Mouse (Mus musculus) MEL (cell line): ENCODE measurements at regions not wholly inside any gene's neighbourhood (a gene's known extent, or its start where the extent isn't known, plus 50 kb on each side); places are given as distances from the start of the nearest gene placed in this dataset.

ENCODE experiments used
- DNase-seq: peaks from one replicate; pipeline ENCODE4 v3.0.0; 2011; ENCODE audit warnings: low read depth, low spot score
- H3K27ac ChIP-seq: 2 replicates; pipeline ENCODE4 v1.5.1; 2012; ENCODE audit warnings: low read depth, mild to moderate bottlenecking, control low read depth, low read length, moderate library complexity; ENCODE audit not compliant: control insufficient read depth
- H3K27me3 ChIP-seq, 2 experiments: fragments of 150-350 bp in 1 of 2; sonication (generic) in 1 of 2; 2 replicates each; pipeline ENCODE4 v1.6.1; 2012; ENCODE audit warnings: low read length in 2 of 2, mild to moderate bottlenecking in 2 of 2, improper control_type of control experiment in 1 of 2, moderate library complexity in 1 of 2; ENCODE audit not compliant: insufficient read depth in 2 of 2, control insufficient read depth in 1 of 2
- H3K36me3 ChIP-seq, 2 experiments: 2 replicates each; pipeline ENCODE4 v1.6.1; 2012 to 2014; ENCODE audit warnings: low read length in 2 of 2, improper control_type of control experiment in 1 of 2, inconsistent platforms in 1 of 2, mild to moderate bottlenecking in 1 of 2; ENCODE audit not compliant: insufficient read depth in 2 of 2, control insufficient read depth in 1 of 2
- H3K4me1 ChIP-seq, 2 experiments: fragments of 150-350 bp in 1 of 2; sonication (generic) in 1 of 2; 2 replicates each; pipeline ENCODE4 v1.6.1; 2012; ENCODE audit warnings: low read length in 2 of 2, improper control_type of control experiment in 1 of 2, mild to moderate bottlenecking in 1 of 2; ENCODE audit not compliant: insufficient read depth in 2 of 2, control insufficient read depth in 1 of 2
- H3K4me3 ChIP-seq, 2 experiments: fragments of 150-350 bp in 1 of 2; sonication (generic) in 1 of 2; 2 replicates each; pipeline ENCODE4 v1.5.1; 2012; ENCODE audit warnings: low read depth in 2 of 2, low read length in 2 of 2, mild to moderate bottlenecking in 2 of 2, moderate library complexity in 2 of 2, control low read depth in 1 of 2, improper control_type of control experiment in 1 of 2; ENCODE audit not compliant: control insufficient read depth in 1 of 2, insufficient read depth in 1 of 2
- H3K79me2 ChIP-seq: 2 replicates; pipeline ENCODE4 v1.6.1; 2012; ENCODE audit warnings: mild to moderate bottlenecking, low read length, moderate library complexity; ENCODE audit not compliant: control insufficient read depth, poor library complexity, insufficient read depth
- H3K9ac ChIP-seq: 2 replicates; pipeline ENCODE4 v1.6.1; 2012; ENCODE audit warnings: low read depth, mild to moderate bottlenecking, control low read depth, low read length, moderate library complexity; ENCODE audit not compliant: control insufficient read depth, poor library complexity, severe bottlenecking
- H3K9me3 ChIP-seq: fragments of 150-350 bp; sonication (generic); replicated peaks from 2 replicates; pipeline ENCODE4 v1.6.1; 2012; ENCODE audit warnings: mild to moderate bottlenecking, low read length, improper control_type of control experiment, moderate library complexity; ENCODE audit not compliant: insufficient read depth
- E2F4 ChIP-seq: IDR thresholded peaks from 2 replicates; pipeline ENCODE4 v1.6.1; 2011; ENCODE audit warnings: low read depth, low read length, improper control_type of control experiment, borderline replicate concordance
- GABPA ChIP-seq: IDR thresholded peaks from 2 replicates; pipeline ENCODE4 v1.6.1; 2012; ENCODE audit warnings: low read depth, mild to moderate bottlenecking, inconsistent platforms, low read length, improper control_type of control experiment, moderate library complexity
- GATA1 ChIP-seq: IDR thresholded peaks from 2 replicates; pipeline ENCODE4 v1.6.1; 2011; ENCODE audit warnings: low read depth, low read length, improper control_type of control experiment
- HCFC1 ChIP-seq: IDR thresholded peaks from 2 replicates; pipeline ENCODE4 v1.6.1; 2012; ENCODE audit warnings: low read depth, mild to moderate bottlenecking, inconsistent platforms, low read length, improper control_type of control experiment, moderate library complexity
- JUND ChIP-seq: IDR thresholded peaks from 2 replicates; pipeline ENCODE4 v1.6.1; 2011; ENCODE audit warnings: low read depth, mild to moderate bottlenecking, improper control_type of control experiment, low read length
- KAT2A ChIP-seq: conservative IDR thresholded peaks from 2 replicates; pipeline ENCODE4 v1.6.1; 2012; ENCODE audit warnings: low read depth, low read length, improper control_type of control experiment, inconsistent platforms
- MAX ChIP-seq: IDR thresholded peaks from 2 replicates; pipeline ENCODE4 v1.6.1; 2011; ENCODE audit warnings: low read length, improper control_type of control experiment
- MAZ ChIP-seq: IDR thresholded peaks from 2 replicates; pipeline ENCODE4 v1.6.1; 2012; ENCODE audit warnings: low read depth, mild to moderate bottlenecking, inconsistent platforms, low read length, improper control_type of control experiment
- MXI1 ChIP-seq: IDR thresholded peaks from 2 replicates; pipeline ENCODE4 v1.6.1; 2011; ENCODE audit warnings: mild to moderate bottlenecking, low read depth, low read length, improper control_type of control experiment
- MYB ChIP-seq: IDR thresholded peaks from 2 replicates; pipeline ENCODE4 v1.6.1; 2011; ENCODE audit warnings: mild to moderate bottlenecking, low read depth, low read length, improper control_type of control experiment
- MYC ChIP-seq: IDR thresholded peaks from 2 replicates; pipeline ENCODE4 v1.6.1; 2011; ENCODE audit warnings: low read depth, mild to moderate bottlenecking, low read length, improper control_type of control experiment, moderate library complexity
- NELFE ChIP-seq: IDR thresholded peaks from 2 replicates; pipeline ENCODE4 v1.6.1; 2011; ENCODE audit warnings: low read depth, low read length, improper control_type of control experiment
- POLR2AphosphoS5 ChIP-seq: IDR thresholded peaks from 2 replicates; pipeline ENCODE4 v1.6.1; 2012; ENCODE audit warnings: low read depth, borderline replicate concordance, mild to moderate bottlenecking, inconsistent platforms, low read length, moderate library complexity, mixed read lengths
- RAD21 ChIP-seq: IDR thresholded peaks from 2 replicates; pipeline ENCODE4 v1.6.1; 2011; ENCODE audit warnings: mild to moderate bottlenecking, low read depth, low read length, improper control_type of control experiment
- RCOR1 ChIP-seq: IDR thresholded peaks from 2 replicates; pipeline ENCODE4 v1.6.1; 2012; ENCODE audit warnings: low read depth, mild to moderate bottlenecking, inconsistent platforms, low read length, improper control_type of control experiment
- SMC3 ChIP-seq: IDR thresholded peaks from 2 replicates; pipeline ENCODE4 v1.6.1; 2011; ENCODE audit warnings: low read depth, low read length, improper control_type of control experiment
- TAL1 ChIP-seq: IDR thresholded peaks from 2 replicates; pipeline ENCODE4 v1.6.1; 2012; ENCODE audit warnings: mild to moderate bottlenecking, inconsistent platforms, low read length, moderate library complexity, mixed read lengths
- TBP ChIP-seq: IDR thresholded peaks from 2 replicates; pipeline ENCODE4 v1.8.0; 2011; ENCODE audit warnings: low read depth, low read length, improper control_type of control experiment
- USF1 ChIP-seq: IDR thresholded peaks from 2 replicates; pipeline ENCODE4 v1.6.1; 2014; ENCODE audit warnings: low read depth, mild to moderate bottlenecking, inconsistent platforms, low read length, improper control_type of control experiment, moderate library complexity
- USF2 ChIP-seq, 2 experiments: IDR thresholded peaks; 2 replicates each; pipeline ENCODE4 v1.6.1; 2011 to 2012; ENCODE audit warnings: improper control_type of control experiment in 2 of 2, low read length in 2 of 2, borderline replicate concordance in 1 of 2, inconsistent platforms in 1 of 2, low read depth in 1 of 2, mild to moderate bottlenecking in 1 of 2; ENCODE audit not compliant: insufficient read depth in 1 of 2
- ZMIZ1 ChIP-seq: IDR thresholded peaks from 2 replicates; pipeline ENCODE4 v1.6.1; 2012; ENCODE audit warnings: low read depth, mild to moderate bottlenecking, inconsistent platforms, low read length, improper control_type of control experiment, moderate library complexity

DNA sequence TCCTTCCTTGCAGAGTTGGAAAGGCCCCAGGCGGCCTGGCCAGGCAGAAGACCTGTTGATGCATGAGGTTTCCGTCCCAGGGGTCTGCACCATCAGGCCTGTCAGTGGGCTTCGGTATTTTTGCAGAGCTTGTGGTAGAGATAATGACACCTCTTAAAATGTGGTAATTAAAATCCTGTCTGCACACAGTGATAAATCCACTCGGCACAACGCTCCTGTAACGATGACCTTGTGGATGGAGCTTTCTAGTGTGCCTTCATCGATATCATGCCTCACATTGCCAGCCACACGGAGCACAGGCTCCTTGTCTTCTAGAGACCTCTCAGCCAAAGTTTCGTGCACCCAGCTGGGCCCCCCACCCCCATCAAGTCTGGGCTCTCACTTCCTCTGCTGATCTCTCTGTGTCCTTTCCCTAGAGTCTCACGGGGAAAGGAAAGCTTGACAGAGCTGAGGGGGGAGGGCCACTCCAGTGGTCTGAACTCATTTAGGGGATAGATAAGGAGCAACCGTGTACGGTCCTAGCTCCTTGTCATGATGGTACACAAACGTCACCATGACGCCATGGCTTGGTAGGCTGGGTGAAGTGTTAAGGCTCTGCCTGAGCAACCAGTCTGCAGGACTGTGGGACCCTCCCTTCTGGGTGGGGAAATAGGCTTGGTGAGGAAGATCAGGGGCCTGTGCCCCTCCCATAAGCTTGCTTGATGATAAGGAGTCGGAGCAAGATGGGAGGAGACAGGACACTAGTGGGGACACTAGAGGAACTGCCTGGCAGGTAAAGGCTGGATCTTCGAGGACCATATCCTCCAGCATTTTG is 145.9 kb downstream of the Kif26a start (continued):
- TF ChIP-seq E2F4 (no peak), TBP (peak; percentile 47; the same call in 1 of the 2 replicates), KAT2A (no peak), MYC (no peak), ZMIZ1 (peak; percentile 63; the same call in 1 of the 2 replicates), SMC3 (no peak), MXI1 (no peak; the same call in 1 of the 2 replicates), MAX (0 out of 2 replicates have a peak, but pooled peaks have one; percentile 11), POLR2AphosphoS5 (no peak), RAD21 (no peak), RCOR1 (peak; percentile 63), USF2 (IDR thresholded peaks at IDR 0.05; ENCODE audit: borderline replicate concordance in 1 of 2, insufficient read depth in 1 of 2, low read depth in 1 of 2, low read length in 2 of 2) (no peak), GABPA (no peak), MYB (0 out of 2 replicates have a peak, but pooled peaks have one; percentile 53), NELFE (no peak), MAZ (peak; percentile 50)

DNA sequence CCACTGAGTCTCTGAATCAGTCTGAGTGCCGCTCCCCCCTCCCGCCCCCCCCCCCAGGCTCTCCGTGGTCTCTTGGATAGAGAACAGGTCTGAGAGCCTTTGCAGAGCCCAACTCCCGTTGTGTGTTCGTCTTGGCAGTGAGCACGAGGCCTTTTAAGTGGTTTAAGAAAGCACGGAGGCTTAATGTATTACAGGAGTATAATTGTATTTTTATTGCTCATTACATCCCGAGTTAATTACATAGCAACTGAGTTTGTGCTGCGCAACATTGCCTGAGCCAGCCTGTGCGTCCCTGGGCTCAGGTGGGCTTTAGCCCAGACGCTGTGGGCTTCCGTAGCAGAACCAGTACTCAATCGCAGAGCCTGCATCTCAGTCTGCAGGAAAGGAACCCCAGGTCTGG is 147.1 kb downstream of the Kif26a start:
- Histone ChIP-seq H3K4me1 (peaks cover 0 to 14% of the 10 kb centered on the region in 2 experiments; a peak in 3 of 4 replicates), H3K4me3 (no peak overlapping the region), H3K9me3 (no peaks in the 10 kb centered on the region), H3K27me3 (no peaks in the 10 kb centered on the region), H3K79me2 (no peaks in the 10 kb centered on the region), H3K9ac (no peak overlapping the region), H3K36me3 (no peaks in the 10 kb centered on the region), H3K27ac (no peak overlapping the region)
- no peak for DNase-seq
- no peak for TF ChIP-seq SMC3
- TF ChIP-seq TAL1, result no peak
- no peak for TF ChIP-seq USF1
- no peak for TF ChIP-seq JUND
- no peak for TF ChIP-seq GATA1
- TF ChIP-seq HCFC1, result no peak
